Mouse (Mus musculus): ENCODE measurements at regions not wholly inside any gene's neighbourhood (a gene's known extent, or its start where the extent isn't known, plus 50 kb on each side); places are given as distances from the start of the nearest gene placed in this dataset.

DNA sequence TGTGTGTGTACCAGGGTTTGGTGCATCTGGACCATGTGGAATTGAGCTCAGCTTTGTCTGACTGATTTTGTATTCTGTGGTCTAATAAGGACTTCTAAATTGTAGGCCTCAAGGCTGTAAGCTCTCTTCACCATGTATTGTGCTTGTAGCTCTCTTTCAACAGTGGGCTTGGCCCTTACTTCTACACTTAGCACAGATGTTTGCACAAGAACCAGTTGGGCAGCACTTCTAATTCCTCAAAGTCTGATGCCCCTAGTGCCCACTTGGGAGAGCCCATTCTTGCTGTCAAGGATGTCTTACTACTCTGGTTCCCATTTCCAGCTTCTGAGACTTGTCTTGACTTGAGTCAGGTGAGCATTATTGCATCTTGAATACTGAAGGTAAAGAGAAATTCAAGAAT lies 114.5 kb upstream of the Slco3a1 start:
- Histone ChIP-seq H3K4me1 (no peaks in the 10 kb centered on the region), H3K4me2 (replicated peaks) (no peak overlapping the region), H3K9me3 (no peaks in the 10 kb centered on the region), H3K27me3 (no peaks in the 10 kb centered on the region), H3K36me3 (no peaks in the 10 kb centered on the region), H3K27ac (replicated peaks) (no peak overlapping the region), H3K4me3 (no peak overlapping the region), H3K9ac (replicated peaks) (no peak overlapping the region)
- ATAC-seq (replicated peaks) = no peak

DNA sequence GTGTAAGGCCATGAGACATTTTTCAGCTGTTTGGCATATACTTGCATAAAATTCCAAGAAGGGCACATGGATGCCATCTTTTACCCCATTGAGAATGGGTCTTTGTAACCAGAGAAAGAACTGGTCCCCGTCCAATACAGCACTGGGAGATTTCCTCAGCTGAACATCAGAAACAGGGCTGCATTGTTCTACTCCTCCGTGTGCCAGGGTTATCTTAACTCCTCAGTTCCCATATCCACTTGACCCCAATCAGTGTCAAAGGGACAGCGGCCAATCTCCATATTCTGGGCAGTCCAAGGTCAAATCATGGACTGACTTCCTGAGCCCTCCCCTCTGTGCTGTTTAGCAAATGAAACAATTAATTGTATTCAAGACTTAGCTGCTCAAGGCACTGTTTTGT lies 112.5 kb upstream of the Slco3a1 start:
- Histone ChIP-seq H3K4me1 (no peaks in the 10 kb centered on the region), H3K36me3 (no peaks in the 10 kb centered on the region), H3K27ac (replicated peaks) (no peak overlapping the region), H3K4me2 (replicated peaks) (no peak overlapping the region), H3K9me3 (no peaks in the 10 kb centered on the region), H3K4me3 (no peak overlapping the region), H3K27me3 (no peaks in the 10 kb centered on the region), H3K9ac (replicated peaks) (no peak overlapping the region)
- 52% methylated on average over 3 of the region's 3 CpGs for WGBS
- no peak for ATAC-seq (replicated peaks)

DNA sequence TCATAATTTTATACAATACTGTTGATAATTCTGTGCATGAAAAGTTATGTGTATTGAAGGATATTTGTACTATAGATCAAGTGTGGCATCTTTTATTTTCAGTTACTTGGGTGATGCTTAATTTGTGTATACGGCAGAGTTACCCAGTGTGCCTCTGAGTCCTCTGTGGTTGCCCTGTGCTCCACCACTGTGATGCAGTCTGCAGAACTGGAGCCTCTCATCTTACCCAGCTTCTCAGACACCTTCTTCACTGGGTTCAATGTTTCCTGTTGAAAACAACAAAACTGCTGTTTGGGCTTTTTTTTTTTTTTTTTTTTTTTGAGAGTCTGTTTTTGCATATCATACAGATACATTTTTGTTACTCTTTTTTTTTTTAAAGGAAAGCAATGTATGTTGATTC lies 109.2 kb upstream of the Slco3a1 start:
- H3K9ac ChIP-seq (replicated peaks) = no peak overlapping the region
- no peak for ATAC-seq (replicated peaks)
- no peak overlapping the region for H3K27ac ChIP-seq (replicated peaks)
- no peak overlapping the region for H3K4me3 ChIP-seq
- 89% methylated on average over 1 of the region's 1 CpGs for WGBS
- no peaks in the 10 kb centered on the region for H3K27me3 ChIP-seq
- no peaks in the 10 kb centered on the region for H3K9me3 ChIP-seq
- H3K36me3 ChIP-seq = no peaks in the 10 kb centered on the region
- H3K4me1 ChIP-seq = no peaks in the 10 kb centered on the region
- no peak overlapping the region for H3K4me2 ChIP-seq (replicated peaks)

DNA sequence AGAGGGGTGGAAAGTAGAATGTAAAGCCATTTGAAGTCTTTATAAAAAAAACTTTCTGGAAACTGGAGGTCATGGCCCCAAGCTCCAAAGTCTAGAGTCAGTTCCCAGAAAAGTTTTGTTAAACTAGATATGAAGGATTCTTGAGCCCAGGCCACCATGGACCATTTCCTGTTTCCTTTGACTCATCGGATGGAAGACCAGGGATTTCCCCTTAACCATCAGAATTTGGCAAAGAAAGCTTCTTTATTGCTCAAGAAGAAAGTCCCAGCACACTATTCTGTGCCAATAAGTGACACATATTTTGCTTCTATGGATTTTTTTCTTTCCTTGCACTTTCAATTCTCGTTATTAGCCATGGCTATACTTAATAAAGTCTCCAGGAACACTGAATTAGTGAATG lies 92.7 kb upstream of the Slco3a1 start:
- no peak overlapping the region for H3K9ac ChIP-seq (replicated peaks)
- WGBS = 74% methylated on average over 2 of the region's 2 CpGs
- no peaks in the 10 kb centered on the region for H3K9me3 ChIP-seq
- H3K27me3 ChIP-seq = no peaks in the 10 kb centered on the region
- no peaks in the 10 kb centered on the region for H3K4me1 ChIP-seq
- no peak overlapping the region for H3K4me3 ChIP-seq
- no peaks in the 10 kb centered on the region for H3K36me3 ChIP-seq
- ATAC-seq (replicated peaks) = no peak
- no peak overlapping the region for H3K27ac ChIP-seq (replicated peaks)
- no peak overlapping the region for H3K4me2 ChIP-seq (replicated peaks)

DNA sequence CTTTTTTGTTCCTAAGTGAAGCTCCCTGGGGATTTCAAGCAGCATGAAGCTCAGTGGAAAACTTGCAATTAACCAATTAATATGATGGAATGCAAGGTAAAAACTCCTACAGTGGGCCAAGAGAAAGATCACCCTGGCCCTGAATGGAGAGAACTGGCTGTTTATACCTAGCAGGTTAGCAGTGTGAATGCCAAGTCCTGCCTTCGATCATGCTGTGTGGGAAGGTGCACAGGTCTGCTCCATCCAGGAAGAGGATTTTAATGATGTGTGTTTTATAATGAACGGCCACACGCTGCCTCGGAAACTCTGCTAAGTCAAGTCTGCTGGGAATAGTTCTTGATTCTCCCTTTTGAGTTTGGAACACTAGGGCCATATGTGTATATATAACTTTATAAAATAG lies 85.6 kb upstream of the Slco3a1 start:
- Histone ChIP-seq H3K27me3 (no peaks in the 10 kb centered on the region), H3K36me3 (no peaks in the 10 kb centered on the region), H3K27ac (replicated peaks) (no peak overlapping the region), H3K4me3 (no peak overlapping the region), H3K4me1 (no peaks in the 10 kb centered on the region), H3K9me3 (no peaks in the 10 kb centered on the region), H3K4me2 (replicated peaks) (no peak overlapping the region), H3K9ac (replicated peaks) (no peak overlapping the region)
- 86% methylated on average over 4 of the region's 4 CpGs for WGBS
- no peak for ATAC-seq (replicated peaks)

DNA sequence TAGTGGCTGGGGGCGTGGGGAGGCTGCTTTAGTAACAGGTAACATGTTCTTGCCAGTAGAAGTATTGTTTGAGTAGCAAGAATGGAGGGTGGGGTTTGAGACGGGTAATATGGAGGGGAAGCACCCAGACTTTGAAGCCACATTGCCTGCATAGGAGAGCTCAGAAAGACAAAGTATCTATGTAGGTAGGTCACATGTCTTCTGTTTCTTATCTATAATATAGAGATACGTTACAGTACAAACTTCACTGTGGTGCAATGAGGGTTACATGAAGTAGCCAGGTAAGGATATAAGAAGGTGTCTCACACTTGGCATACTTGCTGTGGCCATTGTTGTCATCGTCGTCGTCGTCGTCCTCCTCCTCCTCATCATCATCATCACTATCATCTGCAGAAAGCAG lies 77.6 kb upstream of the Slco3a1 start:
- H3K27ac ChIP-seq (replicated peaks) = no peak overlapping the region
- no peaks in the 10 kb centered on the region for H3K36me3 ChIP-seq
- H3K27me3 ChIP-seq = no peaks in the 10 kb centered on the region
- no peak overlapping the region for H3K4me2 ChIP-seq (replicated peaks)
- no peak overlapping the region for H3K4me3 ChIP-seq
- H3K4me1 ChIP-seq = no peaks in the 10 kb centered on the region
- ATAC-seq (replicated peaks) = no peak
- H3K9me3 ChIP-seq = no peaks in the 10 kb centered on the region
- no peak overlapping the region for H3K9ac ChIP-seq (replicated peaks)
- WGBS = 89% methylated on average over 8 of the region's 8 CpGs

DNA sequence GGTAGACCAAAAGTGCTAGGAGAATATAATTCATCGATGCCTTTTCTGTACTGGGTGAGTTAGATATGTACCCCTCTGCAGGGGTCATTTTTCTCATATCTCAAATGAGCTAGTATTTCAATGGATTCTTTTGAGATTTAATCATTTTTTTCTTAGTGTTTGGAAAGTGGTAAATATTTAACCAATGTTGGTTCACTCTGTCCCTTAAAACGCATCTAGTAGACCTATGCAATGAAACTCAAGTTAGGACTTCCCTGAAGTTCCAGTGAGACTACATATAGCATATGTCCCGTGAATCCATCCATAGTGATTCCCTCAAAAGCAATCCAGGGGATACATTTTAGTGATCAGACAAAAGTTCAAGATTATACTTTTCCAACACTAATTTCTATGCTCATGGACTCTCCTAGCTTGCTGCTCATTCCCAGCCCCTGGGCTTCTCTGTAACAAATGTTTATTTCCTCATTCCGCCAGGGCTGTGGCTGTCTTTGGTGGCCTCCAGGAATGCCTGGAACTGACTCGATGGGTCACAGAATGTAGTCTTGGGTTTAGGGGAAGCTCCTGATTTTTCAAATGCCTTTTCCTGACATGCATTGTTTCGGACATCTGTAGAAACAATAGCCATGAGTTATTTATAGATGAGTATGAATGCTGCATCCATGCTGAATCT lies 74.4 kb upstream of the Slco3a1 start:
- no peak for ATAC-seq (replicated peaks)
- WGBS = 90% methylated on average over 6 of the region's 6 CpGs

More for the DNA sequence above, 74.4 kb upstream of the Slco3a1 start:
- no peaks in the 10 kb centered on the region for H3K36me3 ChIP-seq
- H3K9me3 ChIP-seq = no peaks in the 10 kb centered on the region
- no peaks in the 10 kb centered on the region for H3K27me3 ChIP-seq
- H3K9ac ChIP-seq (replicated peaks) = no peak overlapping the region
- H3K4me2 ChIP-seq (replicated peaks) = no peak overlapping the region
- no peaks in the 10 kb centered on the region for H3K4me1 ChIP-seq
- H3K27ac ChIP-seq (replicated peaks) = no peak overlapping the region
- H3K4me3 ChIP-seq = no peak overlapping the region
